Mouse (Mus musculus) liver, postnatal 0 days (tissue): ENCODE measurements around the gene Dnajb5. TPM values are rescaled to one million over a fixed set of nuclear protein-coding genes. Genes with fewer than 3 reads are reported as not detected.

Source experiments
- ATAC-seq: fragments of 200-750 bp; cut with Nextera tagmentation; 2 replicates; pipeline ENCODE4 v1.8.0; 2017; ENCODE audit warnings: mild to moderate bottlenecking, moderate library complexity
- DNase-seq: peaks from one replicate; pipeline ENCODE4 v3.0.0-alpha.2; 2016
- H3K27ac ChIP-seq: fragments of 300-500 bp; sonication (generic); 2 replicates; pipeline ENCODE4 v1.5.1; 2014; ENCODE audit warnings: antibody characterized with exemption, moderate library complexity, mild to moderate bottlenecking, low read depth
- H3K27me3 ChIP-seq: fragments of 300-500 bp; sonication (generic); 2 replicates; pipeline ENCODE4 v1.6.1; 2014; ENCODE audit warnings: low read length, control low read depth, mixed read lengths; ENCODE audit not compliant: insufficient read depth
- H3K36me3 ChIP-seq: fragments of 300-500 bp; sonication (generic); replicated peaks from 2 replicates; pipeline ENCODE4 v1.6.1; 2014; ENCODE audit warnings: mild to moderate bottlenecking, control low read depth, low read length, moderate library complexity, mixed read lengths; ENCODE audit not compliant: insufficient read depth
- H3K4me1 ChIP-seq: fragments of 300-500 bp; sonication (generic); 2 replicates; pipeline ENCODE4 v1.6.1; 2014; ENCODE audit warnings: antibody characterized with exemption, mild to moderate bottlenecking, control low read depth; ENCODE audit not compliant: insufficient read depth
- H3K4me2 ChIP-seq: fragments of 300-500 bp; sonication (generic); 2 replicates; pipeline ENCODE4 v1.6.1; 2014; ENCODE audit warnings: low read depth, mild to moderate bottlenecking, low read length, moderate library complexity, mixed read lengths
- H3K4me3 ChIP-seq: fragments of 300-500 bp; sonication (generic); 2 replicates; pipeline ENCODE4 v1.5.1; 2014; ENCODE audit warnings: low read depth, low read length
- H3K9ac ChIP-seq: fragments of 300-500 bp; sonication (generic); replicated peaks from 2 replicates; pipeline ENCODE4 v1.6.1; 2014; ENCODE audit warnings: mild to moderate bottlenecking, moderate library complexity
- H3K9me3 ChIP-seq: fragments of 300-500 bp; sonication (generic); 2 replicates; pipeline ENCODE4 v1.6.1; 2016; ENCODE audit warnings: mild to moderate bottlenecking, control low read depth, low read length, mixed read lengths
- CTCF ChIP-seq: sonication (generic); IDR thresholded peaks from 2 replicates; pipeline ENCODE4 v1.5.1; 2016; ENCODE audit warnings: antibody characterized with exemption, low read depth
- EP300 ChIP-seq: IDR thresholded peaks from 2 replicates; pipeline ENCODE4 v1.6.1; 2016; ENCODE audit warnings: antibody characterized with exemption, low read depth, mild to moderate bottlenecking
- WGBS: fragments of 180-500 bp; shearing (Covaris S2); extraction: QIAGEN DNeasy Blood & Tissue Kit; methylation state at CpG from one replicate; pipeline ENCODE4 v1.1.7; 2014; ENCODE audit not compliant: insufficient replicate concordance; 5-methylcytosine and 5-hydroxymethylcytosine counted together
- polyA plus RNA-seq: library from polyadenylated mRNA; unstranded; fragments of >200 nt; fragmentation: Nextera tagmentation; extraction: Ambion mirVana; gene quantifications from 2 replicates; pipeline ENCODE4 v1.2.1, GENCODE M21; 2015

The Dnajb5 gene
- polyA plus RNA-seq, 1 experiment from 2014 or later = 0.73 TPM

DNA sequence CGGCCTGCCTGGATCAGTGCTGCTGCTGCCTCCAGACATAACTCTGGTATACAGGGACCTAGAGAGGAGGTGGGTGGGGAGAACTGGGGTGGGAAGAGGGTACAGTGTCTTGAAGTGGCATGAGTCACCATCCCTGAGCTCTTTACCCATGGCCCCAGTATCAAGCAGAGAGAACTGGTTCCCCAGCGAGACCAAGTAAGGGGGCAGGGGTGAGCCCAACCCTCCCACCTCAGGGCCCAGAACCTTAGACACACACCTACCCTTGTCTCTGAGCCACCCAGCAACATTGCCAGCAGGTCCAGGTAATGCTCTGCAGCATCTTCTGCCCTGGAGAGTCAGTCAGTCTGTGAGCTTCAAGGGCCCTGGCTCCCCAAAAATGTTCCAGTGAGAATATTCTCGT lies 55.3 kb downstream of the Dnajb5 start:
- Histone ChIP-seq H3K4me1 (peaks cover 6% of the 10 kb centered on the region; the same call in 1 of the 2 replicates), H3K27ac (no peak overlapping the region), H3K36me3 (no peaks in the 10 kb centered on the region; the same call in 1 of the 2 replicates), H3K27me3 (no peaks in the 10 kb centered on the region), H3K4me3 (no peak overlapping the region), H3K4me2 (no peak overlapping the region), H3K9ac (no peak overlapping the region), H3K9me3 (no peaks in the 10 kb centered on the region)
- no peak for DNase-seq
- TF ChIP-seq CTCF (no peak), EP300 (no peak)
- WGBS = 90% methylated on average over 3 of the region's 3 CpGs
- ATAC-seq = no peak

GRCm38 (mm10) chr4:43005765-43006164 lies 56.2 kb downstream of the Dnajb5 start:
- H3K27ac ChIP-seq = no peak overlapping the region
- no peak overlapping the region for H3K9ac ChIP-seq
- H3K27me3 ChIP-seq = no peaks in the 10 kb centered on the region
- DNase-seq = no peak
- no peaks in the 10 kb centered on the region; the same call in 1 of the 2 replicates for H3K36me3 ChIP-seq
- H3K4me2 ChIP-seq = no peak overlapping the region
- H3K9me3 ChIP-seq = no peaks in the 10 kb centered on the region
- TF ChIP-seq EP300 (no peak), CTCF (peak; percentile 82)
- 59% methylated on average over 2 of the region's 2 CpGs for WGBS
- H3K4me3 ChIP-seq = no peak overlapping the region
- H3K4me1 ChIP-seq = peaks cover 6% of the 10 kb centered on the region; the same call in 1 of the 2 replicates
- ATAC-seq = peak; percentile 52

Other genes with a start within 250 kb of the Dnajb5 start
- gene 4930578G10Rik, start 214.3 kb upstream of the Dnajb5 start, polyA plus RNA-seq = 0.19 TPM in 1 of 2 replicates, not detected in the other
- gene Ccl19, start 193.2 kb upstream of the Dnajb5 start, polyA plus RNA-seq = not detected in 2 replicates
- 0.70 and 1.1 TPM in 2 replicates for gene Ccl21a, start 175.8 kb upstream of the Dnajb5 start, polyA plus RNA-seq
- gene Fam205a1, start 95.9 kb upstream of the Dnajb5 start, polyA plus RNA-seq = 0.04 TPM in 2 replicates
- 0.05 TPM in 1 of 2 replicates, not detected in the other for gene Gm12394, start 93.0 kb upstream of the Dnajb5 start, polyA plus RNA-seq
- 0.22 and 0.39 TPM in 2 replicates for gene Fam205c, start 75.6 kb upstream of the Dnajb5 start, polyA plus RNA-seq
- 0.11 and 0.12 TPM in 2 replicates for gene Phf24, start 33.2 kb upstream of the Dnajb5 start, polyA plus RNA-seq
- 0.17 TPM in 1 of 2 replicates, not detected in the other for gene 1700022I11Rik, start 19.8 kb downstream of the Dnajb5 start, polyA plus RNA-seq
- 127 and 145 TPM in 2 replicates for gene Vcp, start 50.7 kb downstream of the Dnajb5 start, polyA plus RNA-seq
- gene Fancg, start 60.7 kb downstream of the Dnajb5 start, polyA plus RNA-seq = 4.5 and 5.5 TPM in 2 replicates
- 7.6 and 8.3 TPM in 2 replicates for gene Pigo, start 76.0 kb downstream of the Dnajb5 start, polyA plus RNA-seq
- gene Stoml2, start 81.9 kb downstream of the Dnajb5 start, polyA plus RNA-seq = 114 and 116 TPM in 2 replicates
- gene Fam214b, start 96.4 kb downstream of the Dnajb5 start, polyA plus RNA-seq = 11.3 and 11.7 TPM in 2 replicates
- gene Unc13b, start 109.1 kb downstream of the Dnajb5 start, polyA plus RNA-seq = 0.37 and 0.52 TPM in 2 replicates